Mouse (Mus musculus) midbrain, embryonic 13.5 days (tissue): Measurements from ENCODE around the gene Cemip2. TPM values are rescaled to one million over a fixed set of nuclear protein-coding genes. Genes with fewer than 3 reads are reported as not detected.

Source experiments
- ATAC-seq: fragments of 200-750 bp; cut with Nextera tagmentation; 2 replicates; pipeline ENCODE4 v1.8.0; 2017; ENCODE audit warnings: mild to moderate bottlenecking, moderate TSS enrichment, moderate library complexity
- H3K27ac ChIP-seq: fragments of 300-500 bp; sonication (generic); 2 replicates; pipeline ENCODE4 v1.5.1; 2015; ENCODE audit warnings: inconsistent platforms, mild to moderate bottlenecking, moderate library complexity
- H3K27me3 ChIP-seq: fragments of 300-500 bp; sonication (generic); 2 replicates; pipeline ENCODE4 v1.6.1; 2015; ENCODE audit warnings: mild to moderate bottlenecking, inconsistent platforms
- H3K36me3 ChIP-seq: fragments of 300-500 bp; sonication (generic); 2 replicates; pipeline ENCODE4 v1.6.1; 2015; ENCODE audit warnings: mild to moderate bottlenecking, inconsistent platforms
- H3K4me1 ChIP-seq: fragments of 300-500 bp; sonication (generic); replicated peaks from 2 replicates; pipeline ENCODE4 v1.6.1; 2015; ENCODE audit warnings: inconsistent platforms
- H3K4me2 ChIP-seq: fragments of 300-500 bp; sonication (generic); replicated peaks from 2 replicates; pipeline ENCODE4 v1.6.1; 2015; ENCODE audit warnings: moderate library complexity, mild to moderate bottlenecking, inconsistent platforms
- H3K4me3 ChIP-seq: fragments of 300-500 bp; sonication (generic); replicated peaks from 2 replicates; pipeline ENCODE4 v1.5.1; 2015; ENCODE audit warnings: mild to moderate bottlenecking, inconsistent platforms
- H3K9ac ChIP-seq: fragments of 300-500 bp; sonication (generic); replicated peaks from 2 replicates; pipeline ENCODE4 v1.6.1; 2015; ENCODE audit warnings: mild to moderate bottlenecking, inconsistent platforms
- H3K9me3 ChIP-seq: fragments of 300-500 bp; sonication (generic); 2 replicates; pipeline ENCODE4 v1.6.1; 2016; ENCODE audit warnings: mild to moderate bottlenecking, inconsistent platforms
- WGBS: fragments of 180-500 bp; shearing (Covaris S2); methylation state at CpG from one replicate; pipeline ENCODE4 v1.1.7; 2015; 5-methylcytosine and 5-hydroxymethylcytosine counted together
- polyA plus RNA-seq: library from polyadenylated mRNA; unstranded; fragments of >200 nt; fragmentation: Nextera tagmentation; extraction: Ambion mirVana; gene quantifications from 2 replicates; pipeline ENCODE4 v1.2.1, GENCODE M21; 2015

Cemip2 gene
- polyA plus RNA-seq, 1 experiment from 2014 or later: 73.8 TPM

DNA sequence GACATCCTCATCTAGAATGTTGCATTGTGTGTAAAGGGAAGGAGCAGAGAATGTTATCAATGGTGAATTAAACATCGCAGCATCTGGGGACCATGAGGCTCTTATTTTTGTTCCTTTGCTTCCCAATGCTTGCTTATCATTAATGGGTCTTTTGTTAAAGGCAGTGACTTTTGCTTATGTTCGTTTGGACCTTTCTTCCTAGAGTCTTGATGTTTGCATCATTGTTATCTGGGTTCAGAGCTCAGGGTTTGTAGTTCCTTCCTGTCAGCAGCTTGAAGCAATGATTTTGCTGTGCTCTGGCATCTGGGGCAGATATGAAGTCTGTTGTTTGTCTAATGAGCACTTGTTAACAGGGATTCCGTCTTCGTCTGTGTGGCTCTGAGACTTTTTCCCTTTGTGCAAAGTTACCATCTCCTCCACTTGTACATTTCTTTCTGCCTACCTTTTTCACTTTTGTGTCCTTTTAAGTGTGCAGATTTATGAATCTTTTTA is 108.1 kb downstream of the Cemip2 start:
- H3K4me3 ChIP-seq: no peak overlapping the region
- no peak overlapping the region for H3K9ac ChIP-seq
- H3K4me1 ChIP-seq: peaks cover 11% of the 10 kb centered on the region; the same call in 1 of the 2 replicates
- H3K27me3 ChIP-seq: no peaks in the 10 kb centered on the region
- no peak overlapping the region for H3K4me2 ChIP-seq
- no peaks in the 10 kb centered on the region for H3K9me3 ChIP-seq
- H3K27ac ChIP-seq: no peak overlapping the region
- 87% methylated on average over 4 of the region's 4 CpGs for WGBS
- no peaks in the 10 kb centered on the region for H3K36me3 ChIP-seq
- ATAC-seq: no peak

DNA sequence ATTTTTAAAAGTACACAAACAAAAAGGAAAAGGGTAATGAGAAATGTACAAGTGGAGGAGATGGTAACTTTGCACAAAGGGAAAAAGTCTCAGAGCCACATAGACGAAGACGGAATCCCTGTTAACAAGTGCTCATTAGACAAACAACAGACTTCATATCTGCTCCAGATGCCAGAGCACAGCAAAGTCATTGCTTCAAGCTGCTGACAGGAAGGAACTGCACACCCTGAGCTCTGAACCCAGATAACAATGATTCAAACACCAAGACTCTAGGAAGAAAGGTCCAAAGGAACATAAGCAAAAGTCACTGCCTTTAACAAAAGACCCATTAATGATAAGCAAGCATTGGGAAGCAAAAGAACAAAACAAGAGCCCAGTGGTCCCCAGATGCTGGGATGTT is 112.6 kb downstream of the Cemip2 start:
- 88% methylated on average over 2 of the region's 2 CpGs for WGBS
- ATAC-seq: no peak
- H3K36me3 ChIP-seq: no peaks in the 10 kb centered on the region
- no peaks in the 10 kb centered on the region for H3K27me3 ChIP-seq
- no peak overlapping the region for H3K4me2 ChIP-seq
- no peaks in the 10 kb centered on the region for H3K9me3 ChIP-seq
- no peak overlapping the region for H3K4me3 ChIP-seq
- no peaks in the 10 kb centered on the region for H3K4me1 ChIP-seq
- H3K9ac ChIP-seq: no peak overlapping the region
- H3K27ac ChIP-seq: no peak overlapping the region

DNA sequence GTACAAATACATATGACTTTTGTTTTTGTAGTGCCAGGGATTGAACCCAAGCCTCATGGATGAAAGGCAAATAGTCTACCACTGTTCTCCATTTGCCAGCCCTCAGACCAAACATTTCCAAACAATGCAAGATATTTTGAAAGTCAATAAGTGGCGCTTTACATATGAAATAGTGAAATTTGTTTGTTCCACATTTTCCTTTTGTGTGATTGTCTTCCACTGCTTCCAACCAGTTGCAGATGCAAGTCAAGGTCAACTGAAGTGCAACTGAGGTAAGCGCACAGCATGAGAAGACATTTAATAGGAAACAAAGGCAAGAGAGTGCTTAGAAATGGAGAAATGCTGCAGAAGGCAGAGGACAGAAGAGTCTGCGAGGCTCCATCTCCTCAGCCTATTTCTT is 116.7 kb downstream of the Cemip2 start:
- no peaks in the 10 kb centered on the region for H3K4me1 ChIP-seq
- WGBS: 93% methylated on average over 3 of the region's 3 CpGs

GRCm38 (mm10) chr19:21895540-21895939 is 117.4 kb downstream of the Cemip2 start:
- H3K4me3 ChIP-seq: no peak overlapping the region
- H3K36me3 ChIP-seq: no peaks in the 10 kb centered on the region
- no peak for ATAC-seq
- no peaks in the 10 kb centered on the region for H3K4me1 ChIP-seq
- H3K9me3 ChIP-seq: no peaks in the 10 kb centered on the region
- no peak overlapping the region for H3K9ac ChIP-seq
- H3K4me2 ChIP-seq: no peak overlapping the region
- H3K27ac ChIP-seq: no peak overlapping the region
- H3K27me3 ChIP-seq: no peaks in the 10 kb centered on the region
- WGBS: 87% methylated on average over 5 of the region's 5 CpGs

More for the DNA sequence above, 116.7 kb downstream of the Cemip2 start:
- Histone ChIP-seq H3K27me3 (no peaks in the 10 kb centered on the region), H3K9me3 (no peaks in the 10 kb centered on the region), H3K4me3 (no peak overlapping the region), H3K36me3 (no peaks in the 10 kb centered on the region), H3K27ac (no peak overlapping the region), H3K4me2 (no peak overlapping the region), H3K9ac (no peak overlapping the region)
- no peak for ATAC-seq

DNA sequence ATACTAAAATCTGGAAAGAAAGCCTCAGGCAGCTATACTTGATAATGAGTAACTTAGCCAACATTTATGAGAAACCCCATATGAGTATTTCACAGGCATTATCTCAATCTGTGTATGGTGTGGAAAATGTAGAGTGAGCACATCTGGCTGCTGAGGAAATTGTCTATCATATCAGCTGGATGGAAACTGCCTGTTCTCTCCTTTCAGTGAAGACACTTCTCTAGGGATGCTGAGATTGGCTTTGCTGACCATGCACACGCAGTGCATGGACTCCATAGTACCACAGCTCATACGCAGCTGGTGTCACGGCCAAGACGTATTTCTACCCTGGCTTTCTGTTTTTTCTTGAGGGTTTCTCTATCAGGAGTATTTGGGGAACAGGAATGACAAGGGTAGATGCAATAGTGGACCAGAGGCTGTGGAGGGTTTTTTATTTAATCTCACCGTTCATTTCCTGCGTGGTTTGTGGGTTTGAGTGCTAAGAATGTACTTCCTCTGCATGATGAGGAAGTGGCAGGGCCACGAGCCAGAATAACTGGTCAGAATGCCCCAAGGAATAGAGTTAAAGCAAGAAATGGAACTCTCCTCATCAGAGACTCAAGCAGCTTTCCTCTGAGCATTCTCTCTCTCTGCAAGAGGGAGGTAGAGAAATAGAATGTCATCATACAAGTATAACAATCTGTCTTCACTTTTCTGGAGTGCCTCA is 119.1 kb downstream of the Cemip2 start:
- 87% methylated on average over 7 of the region's 7 CpGs for WGBS
- Histone ChIP-seq H3K4me1 (no peaks in the 10 kb centered on the region), H3K4me3 (no peak overlapping the region), H3K9me3 (no peaks in the 10 kb centered on the region), H3K9ac (no peak overlapping the region), H3K4me2 (no peak overlapping the region), H3K27me3 (no peaks in the 10 kb centered on the region), H3K36me3 (no peaks in the 10 kb centered on the region), H3K27ac (no peak overlapping the region)
- no peak for ATAC-seq

DNA sequence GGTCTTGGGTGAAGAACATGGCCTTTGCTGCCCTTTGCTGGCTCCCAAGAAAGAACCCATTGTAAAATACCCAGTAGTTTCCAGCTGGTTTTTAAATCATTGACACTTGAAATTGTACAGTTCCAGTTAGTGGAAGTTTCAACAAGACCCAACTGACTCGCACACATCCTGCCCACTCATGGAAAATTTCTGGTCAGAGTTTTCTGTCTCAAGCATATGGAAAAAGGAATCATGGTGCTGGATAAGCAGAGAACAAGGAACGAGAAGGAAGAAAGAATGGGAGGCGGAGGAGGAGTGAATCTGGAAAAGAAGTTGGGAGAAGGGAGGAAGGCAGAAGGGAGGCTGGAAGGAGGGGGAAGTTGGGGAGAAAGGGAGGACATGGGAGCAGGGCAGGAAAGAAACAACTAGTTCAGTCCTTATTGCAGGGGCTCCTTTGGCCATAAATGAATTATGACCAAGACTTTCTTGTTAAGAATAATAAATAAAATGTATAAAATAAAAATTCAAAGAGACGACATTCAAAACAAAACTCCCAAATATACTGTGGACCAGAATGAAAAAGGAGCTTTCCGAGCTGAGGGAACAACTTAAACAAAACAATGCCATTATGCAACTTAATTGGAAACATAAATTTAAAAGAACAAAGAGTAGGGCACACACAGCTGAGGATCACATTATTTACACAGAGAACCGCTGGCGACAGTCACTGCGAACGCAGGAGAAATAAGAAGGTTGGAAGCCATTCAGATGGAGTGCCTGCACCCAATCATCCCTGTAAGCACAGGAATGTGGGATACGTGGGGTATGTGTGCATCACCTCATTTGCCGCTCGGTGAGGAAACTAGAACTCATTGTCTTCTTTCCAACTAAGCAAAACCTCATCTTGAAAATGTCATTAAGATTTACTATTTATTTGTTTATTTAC is 120.1 kb downstream of the Cemip2 start:
- Histone ChIP-seq H3K9me3 (no peaks in the 10 kb centered on the region), H3K36me3 (no peaks in the 10 kb centered on the region), H3K9ac (no peak overlapping the region), H3K4me2 (no peak overlapping the region), H3K27me3 (no peaks in the 10 kb centered on the region), H3K4me1 (no peaks in the 10 kb centered on the region), H3K4me3 (no peak overlapping the region), H3K27ac (no peak overlapping the region)
- 80% methylated on average over 12 of the region's 12 CpGs for WGBS
- no peak for ATAC-seq

Other genes starting within 250 kb of the Cemip2 start
- gene 1110059E24Rik, start 125.4 kb upstream of the Cemip2 start, polyA plus RNA-seq: 68.6 and 69.9 TPM in 2 replicates
- gene Abhd17b, start 125.2 kb upstream of the Cemip2 start, polyA plus RNA-seq: 38.3 and 40.1 TPM in 2 replicates